Mouse (Mus musculus) erythroblast, embryonic 14.5 days (primary cell): ENCODE measurements around the gene Btrc.

Source experiments
- GATA1 ChIP-seq: IDR thresholded peaks from 2 replicates; pipeline ENCODE4 v1.6.1; 2012; ENCODE audit warnings: low read length, inconsistent platforms, mixed read lengths
- TAL1 ChIP-seq: IDR thresholded peaks from 3 replicates; pipeline ENCODE4 v1.6.1; 2012; ENCODE audit warnings: low read length, inconsistent platforms, mixed read lengths

GRCm38 (mm10) chr19:45472691-45473520, 109.4 kb downstream of the Btrc start:
- no peak for TF ChIP-seq GATA1
- no peak for TF ChIP-seq TAL1
